Mouse (Mus musculus) ZHBTc4 (cell line): ENCODE results near the gene Ano1.

Source experiments
- DNase-seq: peaks from one replicate; pipeline ENCODE4 v3.0.0-alpha.2; 2011; ENCODE audit warnings: low read depth, low spot score

Gene Ano1

DNA sequence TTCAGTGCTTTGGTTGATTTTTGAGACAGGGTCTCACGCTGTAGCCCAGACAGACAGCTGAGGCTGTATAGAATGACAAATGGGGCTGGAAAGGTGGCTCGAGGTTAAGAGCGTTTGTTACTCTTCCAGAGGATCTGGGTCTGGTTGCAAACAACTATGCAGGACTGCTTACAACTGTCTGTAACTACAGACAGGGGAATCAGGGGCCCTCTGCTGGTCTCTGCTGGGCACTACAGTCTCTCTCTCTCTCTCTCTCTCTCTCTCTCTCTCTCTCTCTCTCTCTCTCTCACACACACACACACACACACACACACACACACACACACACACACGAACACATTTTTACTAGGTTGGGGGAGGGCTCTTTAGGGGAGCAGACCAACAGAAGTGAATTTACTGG lies 168.2 kb downstream of the Ano1 start:
- peak; percentile 64 for DNase-seq

DNA sequence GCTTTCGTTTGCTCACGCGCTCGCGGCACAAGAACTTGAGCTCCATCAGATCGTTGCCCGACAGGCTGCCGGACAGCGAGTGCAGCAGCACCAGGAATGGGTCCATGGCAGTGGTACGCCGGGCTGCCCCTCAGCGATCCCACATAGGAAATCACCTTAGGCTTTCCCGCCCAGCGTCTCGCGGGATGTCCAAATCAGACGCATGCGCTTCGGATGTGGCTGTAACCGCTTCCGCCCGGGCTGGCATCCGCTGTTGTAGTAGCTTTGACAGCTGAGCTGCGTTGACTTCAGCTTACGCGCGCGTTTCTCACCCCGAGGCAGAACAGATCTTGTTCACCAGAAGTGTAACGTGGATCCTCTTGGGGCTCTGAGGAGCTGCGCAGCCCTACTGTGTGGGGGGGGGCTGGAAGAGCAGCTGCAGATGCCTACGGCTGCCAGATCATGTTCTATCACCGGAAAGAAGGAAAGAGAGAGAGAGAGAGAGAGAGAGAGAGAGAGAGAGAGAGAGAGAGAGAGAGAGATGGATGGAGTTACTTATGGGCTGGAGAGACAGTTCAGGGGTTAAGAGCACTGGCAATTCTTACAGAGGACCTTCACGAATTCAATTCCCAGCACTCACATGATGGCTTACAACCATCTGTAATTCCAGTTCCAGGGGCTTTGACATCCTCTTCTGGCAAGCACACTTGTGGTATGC lies 169.3 kb downstream of the Ano1 start, which contains the start of gene Fadd:
TSS of gene Fadd (minus strand) at position 180 of the 697 bp plus-strand sequence.
- peak; percentile 95 for DNase-seq

DNA sequence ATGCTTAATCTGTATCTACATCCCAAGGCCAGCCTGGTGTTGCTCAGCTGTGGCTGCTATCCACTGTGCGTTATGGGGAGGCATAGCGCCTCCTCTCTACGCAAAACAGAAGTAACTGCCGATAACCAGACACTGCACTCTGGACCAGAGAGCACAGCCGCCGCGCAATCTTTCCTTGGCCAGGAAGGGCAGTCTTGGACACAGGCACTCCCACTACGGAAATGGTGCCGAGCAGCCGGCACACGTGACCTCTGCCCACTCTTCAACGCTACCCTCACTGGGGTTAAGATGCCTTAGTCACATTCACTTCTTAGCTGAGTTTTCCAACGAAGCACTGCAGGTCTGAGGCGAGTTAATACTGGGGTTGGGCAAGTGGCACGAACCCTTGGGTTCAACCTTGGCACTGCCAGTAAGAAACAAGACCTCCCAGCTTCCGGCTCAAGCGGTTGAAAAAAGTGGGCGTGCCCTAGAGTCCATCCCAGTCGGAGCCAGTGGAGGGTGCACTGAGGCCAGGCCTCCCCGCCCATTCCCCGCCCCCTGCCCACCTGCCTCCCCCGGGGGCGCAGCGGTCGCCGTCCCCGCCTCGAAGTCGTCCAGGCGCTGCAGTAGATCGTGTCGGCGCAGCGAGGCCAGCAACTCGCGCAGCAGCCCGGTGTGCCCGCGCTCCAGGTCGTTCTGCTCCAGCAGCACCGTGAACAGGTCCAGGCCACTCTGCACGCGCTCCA lies 170.1 kb downstream of the Ano1 start:
- DNase-seq: peak; percentile 80

DNA sequence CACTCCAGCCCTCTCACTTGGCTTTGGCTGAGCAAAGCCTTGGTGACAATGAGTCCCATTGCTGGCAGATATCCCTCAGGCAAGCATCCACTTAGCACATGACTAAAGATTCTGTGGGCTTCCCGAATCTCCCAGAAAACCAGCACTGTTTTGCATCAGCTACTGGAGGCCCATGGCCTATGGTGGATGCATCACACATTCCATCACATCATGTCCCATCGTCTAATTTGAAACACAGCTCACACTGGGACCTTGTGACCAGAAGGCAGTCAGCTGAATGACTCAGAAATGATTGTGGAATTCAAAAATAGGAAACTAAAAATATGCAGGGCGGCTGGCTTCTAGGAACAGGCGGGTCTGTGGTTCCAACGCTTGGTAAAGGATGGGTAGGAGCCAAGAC lies 173.9 kb downstream of the Ano1 start:
- DNase-seq: no peak

DNA sequence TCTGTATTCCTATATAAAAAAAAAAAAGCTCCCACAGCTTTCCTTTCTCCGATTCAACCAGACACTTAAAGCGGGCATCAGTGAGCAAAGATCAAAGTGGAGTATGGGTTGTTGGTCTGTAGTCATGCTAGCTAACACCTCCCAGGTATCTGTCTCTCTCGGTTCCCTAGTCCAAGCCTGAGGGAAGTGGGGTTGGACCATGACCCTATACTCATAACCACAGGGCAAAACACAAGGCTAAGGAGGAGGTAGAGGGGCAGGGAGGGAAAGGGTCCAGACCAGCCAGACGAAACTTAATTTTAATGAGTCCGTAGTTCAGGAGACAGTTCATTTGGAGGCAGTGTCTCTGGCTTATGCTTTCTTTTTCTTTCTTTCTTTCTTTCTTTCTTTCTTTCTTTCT lies 179.5 kb downstream of the Ano1 start:
- DNase-seq: no peak

DNA sequence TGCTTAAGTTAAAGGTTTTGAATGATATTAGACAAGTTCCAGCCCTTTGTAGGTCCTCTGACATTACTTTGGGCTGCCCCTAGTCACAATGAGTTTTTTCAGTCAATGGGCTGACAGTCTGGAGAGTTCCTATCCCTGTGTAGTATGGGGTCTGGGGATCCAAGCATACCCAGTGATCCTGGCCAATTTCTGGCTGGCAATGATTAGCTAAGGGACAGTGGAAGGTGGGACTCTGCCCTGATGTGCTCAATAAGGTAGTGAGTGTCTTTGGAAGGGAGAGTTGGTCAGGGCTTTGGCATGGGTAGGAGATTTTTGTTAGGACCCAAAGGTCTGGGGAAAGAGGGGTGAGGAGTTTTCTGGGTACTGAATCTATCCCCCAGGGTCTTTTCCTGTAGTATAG lies 180.2 kb downstream of the Ano1 start:
- no peak for DNase-seq

DNA sequence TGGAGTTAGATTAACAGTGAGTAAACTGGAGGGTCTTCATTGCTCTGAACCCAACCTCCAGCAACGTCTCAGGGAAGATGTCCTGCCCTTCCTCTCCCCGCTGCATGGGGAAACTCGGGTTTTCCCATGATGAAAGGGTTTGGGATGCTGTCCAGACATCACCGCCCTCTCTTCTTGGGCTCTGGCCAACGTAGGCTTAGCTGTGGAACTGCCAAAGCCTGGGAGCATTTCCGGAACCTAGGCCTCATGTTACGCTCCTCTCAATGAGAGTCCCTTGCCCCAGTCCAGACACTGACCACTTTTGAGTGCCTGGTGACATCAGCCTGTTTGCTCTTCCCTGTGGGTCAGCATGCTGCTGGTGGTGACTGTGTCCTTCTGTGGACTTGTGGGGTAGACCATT lies 182.3 kb downstream of the Ano1 start:
- no peak for DNase-seq

DNA sequence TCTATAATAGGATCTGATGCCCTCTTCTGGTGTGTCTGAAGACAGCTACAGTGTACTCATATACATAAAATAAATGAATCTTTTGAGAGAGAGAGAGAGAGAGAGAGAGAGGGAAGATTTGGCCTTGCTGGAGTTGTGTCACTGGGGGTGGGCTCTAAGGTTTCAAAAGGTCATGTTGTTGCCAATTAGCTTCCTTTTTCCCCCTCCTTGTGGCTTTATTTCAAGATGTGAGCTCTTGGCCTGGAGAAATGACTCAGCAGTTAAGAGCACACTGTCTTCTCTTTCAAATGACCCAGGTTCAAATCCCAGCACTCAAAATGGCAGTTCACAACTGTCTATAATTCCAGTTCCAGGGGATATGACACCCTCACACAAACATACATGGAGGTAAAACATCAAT lies 183.7 kb downstream of the Ano1 start:
- no peak for DNase-seq

DNA sequence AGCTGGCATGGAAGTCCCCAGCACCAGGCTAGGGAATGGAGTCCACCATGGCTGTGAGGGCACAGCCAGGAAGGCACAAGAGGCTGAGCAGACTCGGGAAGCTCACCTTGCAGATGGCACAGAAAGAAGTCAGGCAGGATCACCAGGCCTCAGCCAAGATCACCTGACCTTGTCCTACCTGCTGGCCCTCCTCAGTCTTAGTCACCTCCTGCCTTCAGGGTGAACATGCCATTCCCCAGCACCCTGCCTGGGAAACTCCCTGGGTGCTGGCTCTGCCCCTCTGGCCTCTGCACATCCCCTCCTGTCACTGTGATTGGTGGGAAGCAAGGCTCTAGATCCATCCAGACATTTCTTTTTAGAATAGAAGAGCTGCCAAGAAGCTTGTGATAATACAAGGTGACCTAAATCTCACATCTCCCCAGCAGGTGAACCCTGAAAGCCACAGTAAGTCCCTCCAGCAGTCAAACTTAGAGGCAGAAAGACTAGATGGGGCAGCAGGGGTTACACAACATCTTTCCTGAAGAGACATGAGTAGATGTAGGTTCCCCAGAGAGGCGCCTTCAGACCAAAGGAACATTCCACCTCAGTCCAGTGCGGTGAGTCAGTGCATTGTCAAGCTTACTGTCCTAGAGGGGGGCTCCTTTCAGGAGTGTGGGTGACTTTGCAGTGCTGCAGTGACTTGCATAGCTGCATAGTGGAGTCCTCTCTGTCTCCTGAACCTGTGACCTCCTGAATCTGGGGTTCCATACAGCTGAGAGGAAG lies 184.7 kb downstream of the Ano1 start:
- DNase-seq: no peak

DNA sequence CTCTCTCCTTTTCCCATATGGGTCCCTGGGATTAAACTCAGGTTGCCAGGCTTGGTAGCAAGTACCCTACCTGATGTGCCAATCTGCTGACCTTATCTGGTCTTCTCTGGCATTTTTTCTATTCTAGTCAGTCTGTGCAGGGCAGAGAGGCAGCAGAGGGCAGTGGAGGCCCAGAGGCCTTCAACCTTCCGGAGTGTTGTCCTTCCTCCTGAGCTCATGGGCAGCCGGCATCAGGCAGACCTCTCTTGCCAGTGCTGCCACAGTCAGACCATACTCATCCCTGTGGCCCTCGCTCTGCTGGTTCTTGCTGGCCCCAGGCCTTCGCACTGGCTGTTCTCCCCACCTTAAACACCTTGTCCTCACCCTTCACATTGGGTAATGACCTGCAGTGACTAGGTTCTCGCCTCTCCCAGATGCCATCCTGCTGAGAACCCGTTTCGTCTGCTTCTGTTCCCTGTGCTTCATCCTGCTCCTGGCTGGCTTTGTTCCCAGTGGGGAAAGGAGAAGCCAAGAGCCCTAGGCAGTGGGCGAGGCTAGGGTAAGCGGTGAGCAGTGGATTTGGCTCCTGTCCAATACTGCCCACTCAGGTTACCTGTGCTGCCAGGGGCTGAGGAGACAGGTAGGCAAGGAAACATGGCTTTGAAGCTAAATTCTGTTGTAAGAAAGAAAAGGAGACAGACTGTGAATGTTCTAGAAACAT lies 188.2 kb downstream of the Ano1 start:
- no peak for DNase-seq

DNA sequence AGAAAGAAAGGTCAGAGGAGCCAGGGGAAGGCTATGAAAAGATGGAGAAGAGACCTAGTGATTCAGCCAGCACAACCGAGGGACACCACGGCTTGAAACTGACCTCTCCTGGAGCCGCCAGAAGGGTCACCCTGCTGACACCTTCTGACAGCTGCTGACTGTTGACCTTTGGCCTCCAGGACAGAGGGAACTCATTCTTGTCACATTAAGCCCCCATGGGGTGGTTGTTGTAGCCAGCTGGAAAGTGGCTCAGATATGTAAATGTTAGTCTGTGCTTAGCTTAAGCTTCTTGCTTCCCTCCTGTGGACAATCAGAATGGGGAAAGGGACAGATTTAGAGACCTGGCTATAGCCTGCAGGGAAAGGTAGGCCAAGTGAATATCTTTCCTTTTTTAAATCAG lies 189.8 kb downstream of the Ano1 start:
- DNase-seq: peak; percentile 40

DNA sequence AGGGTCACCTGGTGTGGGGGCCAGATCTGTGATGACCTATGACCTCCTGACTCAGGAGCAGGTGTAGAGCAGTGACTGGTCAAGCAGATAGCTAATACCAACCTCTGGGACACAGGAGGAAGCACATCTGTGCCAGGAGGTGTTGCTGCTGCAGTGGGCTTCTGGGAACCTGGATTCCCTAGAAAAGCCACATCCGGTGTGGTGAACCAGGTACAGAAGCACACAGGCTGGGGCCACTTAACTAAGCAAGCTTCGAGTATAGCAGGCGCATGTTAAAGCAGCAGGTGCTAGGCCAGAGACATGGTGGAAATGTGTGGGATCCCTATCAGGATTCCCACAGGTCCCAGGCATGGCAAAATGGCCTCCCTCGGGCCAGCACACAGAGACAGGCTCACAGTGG lies 191.2 kb downstream of the Ano1 start:
- no peak for DNase-seq

DNA sequence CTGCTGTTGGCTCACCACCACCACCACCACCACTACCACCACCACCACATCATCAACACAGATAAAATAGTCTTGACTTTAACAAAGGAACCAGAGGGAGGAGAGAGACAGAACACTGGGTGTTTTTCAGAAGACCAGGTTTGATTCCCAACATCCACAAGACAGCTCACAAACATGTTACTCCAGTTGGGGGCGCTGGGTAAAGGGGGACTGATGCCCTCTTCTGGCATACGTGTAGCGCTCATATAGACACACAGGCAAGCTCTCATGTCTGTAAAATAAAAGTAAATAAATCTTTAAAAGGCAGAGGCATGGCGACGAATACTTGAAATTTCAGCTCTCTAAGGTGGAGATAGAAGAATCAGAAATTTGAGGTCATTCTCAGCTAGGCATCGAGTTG lies 193.2 kb downstream of the Ano1 start:
- no peak for DNase-seq

DNA sequence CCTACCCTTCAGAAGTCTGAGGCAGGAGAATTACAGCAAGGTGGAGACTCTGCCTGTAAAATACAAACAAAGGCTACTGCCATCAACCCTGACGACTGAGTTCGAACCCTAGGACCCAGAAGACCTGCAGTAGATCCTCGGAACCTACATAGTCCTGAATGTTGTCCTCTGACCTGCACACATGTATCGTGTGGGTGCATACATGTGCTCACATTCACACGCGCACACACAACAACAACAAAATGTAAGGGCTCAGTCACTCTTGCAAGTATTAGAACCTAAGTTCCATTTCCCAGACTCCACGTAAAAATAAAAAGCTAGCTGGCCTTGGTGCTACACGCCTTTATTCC lies 197.7 kb downstream of the Ano1 start:
- no peak for DNase-seq

DNA sequence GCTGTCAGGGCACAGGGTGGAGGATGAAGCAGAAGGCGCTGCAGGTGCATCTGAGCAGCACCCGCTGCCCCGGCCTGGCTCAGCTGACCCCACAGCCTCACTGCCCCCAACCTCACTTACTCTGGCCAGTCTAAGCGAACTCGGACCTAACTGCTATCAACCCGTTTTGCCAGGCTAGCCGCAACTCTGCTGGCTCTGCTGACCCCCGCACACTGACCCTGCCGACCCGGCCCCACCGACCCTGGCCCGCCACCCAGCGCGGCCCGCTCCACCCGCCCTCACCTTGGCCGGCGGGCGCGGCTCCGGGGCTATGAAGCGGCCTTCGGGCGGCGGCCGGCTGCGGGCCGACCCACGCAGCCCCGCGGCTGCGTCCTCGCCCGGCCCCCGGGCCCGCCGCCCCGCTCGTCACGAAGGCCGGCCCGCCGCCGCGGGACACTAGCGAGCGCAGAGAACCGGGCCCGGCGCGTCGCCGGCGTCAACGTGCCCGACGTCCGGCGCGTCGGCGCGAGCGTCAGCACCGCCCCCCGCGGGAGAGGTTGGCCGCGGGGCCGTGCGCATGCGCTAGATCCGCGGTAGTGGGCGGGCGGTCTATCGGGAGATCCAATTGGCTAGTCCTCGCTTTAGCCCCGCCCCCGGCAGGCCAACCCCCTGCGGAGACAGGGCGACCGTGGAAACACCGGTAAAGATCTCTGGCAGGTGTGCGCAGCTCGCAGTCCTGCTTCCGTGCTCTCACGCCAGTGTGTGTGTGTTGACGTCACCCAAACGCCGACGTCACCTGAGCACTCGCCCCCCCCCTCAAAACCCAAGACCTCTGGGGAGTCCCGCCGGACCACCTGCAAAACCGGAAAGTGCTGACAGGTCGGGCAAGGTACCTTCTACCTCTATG lies 198.3 kb downstream of the Ano1 start, which contains the start of gene Ppfia1:
TSS of gene Ppfia1 (minus strand) at position 493 of the 886 bp plus-strand sequence.
- peak; percentile 97 for DNase-seq

DNA sequence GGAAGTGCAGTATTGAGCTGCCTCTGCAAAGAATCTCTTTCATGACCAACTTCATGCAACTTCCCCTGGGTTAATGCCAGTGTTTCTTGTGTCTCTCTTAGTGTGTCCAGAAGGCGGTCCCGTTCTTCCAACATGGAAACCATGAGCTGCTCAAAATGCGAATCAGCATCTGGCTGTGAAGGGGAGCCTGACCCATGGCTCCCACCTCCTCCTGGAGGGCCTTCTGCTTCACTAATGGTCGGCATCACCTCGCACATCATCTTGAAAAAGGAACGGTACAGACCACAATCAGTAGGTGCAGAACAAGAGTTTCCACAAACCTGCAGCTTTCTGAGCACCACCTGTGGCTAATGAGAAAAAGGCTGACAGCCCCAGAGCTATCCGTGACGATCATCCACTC lies 199.5 kb downstream of the Ano1 start:
- DNase-seq: no peak

DNA sequence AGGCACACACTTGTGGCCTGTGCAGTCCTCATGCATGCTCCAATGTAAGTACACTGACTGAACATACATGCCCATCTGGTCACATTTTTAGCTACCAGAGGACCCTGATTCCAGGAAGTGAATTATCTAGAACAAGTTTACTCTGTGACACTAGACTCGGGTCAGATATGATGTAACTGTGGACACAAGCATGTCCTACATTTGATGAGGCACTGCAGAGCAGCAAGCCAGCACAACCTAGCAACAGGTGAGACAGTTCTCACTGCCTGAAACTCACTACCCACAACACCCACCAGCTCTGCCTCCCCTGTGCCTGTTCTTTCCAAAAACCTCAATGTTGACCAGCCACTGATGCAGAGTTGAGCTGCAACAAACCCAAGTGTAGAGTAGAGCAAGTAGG lies 201.0 kb downstream of the Ano1 start:
- no peak for DNase-seq

DNA sequence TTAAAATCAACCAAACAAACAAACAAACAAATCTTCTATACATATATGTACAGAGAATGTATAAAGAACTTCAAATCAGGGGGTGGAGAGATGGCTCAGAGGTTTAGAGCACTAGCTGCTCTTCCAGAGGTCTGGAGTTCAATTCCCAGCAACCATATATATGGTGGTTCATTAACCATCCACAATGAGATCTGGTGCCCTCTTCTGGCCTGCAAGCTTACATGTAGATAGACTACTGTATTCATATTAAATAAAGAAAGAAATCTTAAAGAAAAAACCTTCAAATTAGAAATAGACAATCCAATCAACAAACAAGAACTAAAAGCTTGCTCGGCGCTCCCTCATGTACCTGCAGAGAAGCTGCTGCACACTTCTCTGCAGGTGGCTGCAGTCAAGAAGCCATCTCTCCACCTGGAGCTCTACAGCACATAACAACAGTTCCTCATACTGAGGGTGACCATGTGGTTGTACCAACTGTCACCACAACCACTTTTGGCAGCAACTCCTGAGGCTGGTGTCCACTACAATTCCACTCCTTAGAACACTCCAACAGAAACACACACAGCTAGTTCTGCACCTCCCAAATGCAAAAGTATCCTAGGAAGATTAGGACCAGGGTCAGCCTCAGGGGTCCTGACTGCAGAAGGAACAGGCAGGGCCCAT lies 201.7 kb downstream of the Ano1 start:
- DNase-seq: peak; percentile 12

DNA sequence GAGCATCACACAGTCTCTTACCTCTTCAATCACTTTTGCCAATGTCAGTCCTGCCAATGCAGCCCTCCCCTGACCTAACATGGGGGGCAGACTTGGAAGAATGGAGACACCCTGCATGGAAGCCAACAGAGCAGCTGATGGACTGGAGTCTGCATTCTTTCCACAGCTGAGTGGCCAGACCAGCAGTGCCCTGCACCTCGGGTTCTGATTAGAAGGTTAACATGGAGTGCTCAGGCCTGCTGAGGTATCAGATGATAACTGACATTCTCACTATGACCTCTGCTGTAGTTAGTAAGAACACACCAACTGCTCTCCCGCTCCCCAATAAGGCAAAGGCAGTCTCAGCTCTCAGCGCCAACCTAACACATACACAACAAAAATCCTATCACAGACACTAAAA lies 206.5 kb downstream of the Ano1 start:
- DNase-seq: no peak

DNA sequence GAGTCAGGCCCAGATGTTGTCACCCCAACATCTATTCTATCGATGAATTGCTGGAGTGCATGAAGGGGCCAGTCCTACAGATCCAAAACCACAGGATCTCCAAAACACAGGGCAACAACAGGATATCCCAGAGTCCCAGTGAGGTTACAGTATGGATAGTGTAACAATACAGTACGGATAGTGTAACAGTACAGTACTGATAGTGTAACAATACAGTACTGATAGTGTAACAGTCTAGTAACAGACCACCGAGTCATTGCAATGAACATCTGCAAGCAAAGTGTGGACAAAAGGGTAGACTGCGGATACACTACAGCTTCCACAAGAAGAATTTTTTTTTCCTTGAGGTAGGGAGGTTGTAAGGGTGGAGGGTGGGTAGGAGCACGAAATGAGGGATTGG lies 210.4 kb downstream of the Ano1 start:
- no peak for DNase-seq
